Mouse (Mus musculus) ES-E14 (cell line): ENCODE data around the gene Stx16. TPM values are rescaled to one million over a fixed set of nuclear protein-coding genes. Genes with fewer than 3 reads are reported as not detected.

Source experiments
- DNase-seq: peaks from one replicate; pipeline ENCODE4 v3.0.0-alpha.2; 2013; ENCODE audit warnings: low read depth, low spot score
- H3K27ac ChIP-seq: 2 replicates; pipeline ENCODE4 v1.5.1; 2012; ENCODE audit warnings: low read depth, mild to moderate bottlenecking, low read length, moderate library complexity, mixed read lengths; ENCODE audit not compliant: poor library complexity, insufficient read depth, severe bottlenecking
- H3K36me3 ChIP-seq: 2 replicates; pipeline ENCODE4 v1.6.1; 2012; ENCODE audit warnings: mild to moderate bottlenecking, low read length, moderate library complexity, mixed read lengths; ENCODE audit not compliant: control insufficient read depth, poor library complexity, insufficient read depth, severe bottlenecking
- H3K4me1 ChIP-seq, 2 experiments: fragments of 150-350 bp in 1 of 2; sonication (generic) in 1 of 2; 2 replicates each; pipeline ENCODE4 v1.6.1; 2012; ENCODE audit warnings: low read length in 2 of 2, mild to moderate bottlenecking in 1 of 2, mixed read lengths in 1 of 2; ENCODE audit not compliant: control insufficient read depth in 2 of 2, insufficient read depth in 2 of 2, poor library complexity in 1 of 2
- H3K4me3 ChIP-seq, 2 experiments: fragments of 150-350 bp in 1 of 2; sonication (generic) in 1 of 2; 2 replicates each; pipeline ENCODE4 v1.5.1; 2012; ENCODE audit warnings: low read length in 2 of 2, low read depth in 1 of 2, mild to moderate bottlenecking in 1 of 2, mixed read lengths in 1 of 2; ENCODE audit not compliant: insufficient read depth in 1 of 2, poor library complexity in 1 of 2, severe bottlenecking in 1 of 2
- H3K9ac ChIP-seq: 2 replicates; pipeline ENCODE4 v1.6.1; 2012; ENCODE audit warnings: low read depth, mild to moderate bottlenecking, low read length, mixed read lengths; ENCODE audit not compliant: poor library complexity, insufficient read depth, severe bottlenecking
- H3K9me3 ChIP-seq: fragments of 150-350 bp; sonication (generic); 2 replicates; pipeline ENCODE4 v1.6.1; 2012; ENCODE audit warnings: low read depth, mild to moderate bottlenecking, low read length; ENCODE audit not compliant: control insufficient read depth, insufficient read depth
- CHD2 ChIP-seq: IDR thresholded peaks from 2 replicates; pipeline ENCODE4 v1.6.1; 2014; ENCODE audit warnings: mild to moderate bottlenecking, low read depth, low read length, inconsistent platforms
- HCFC1 ChIP-seq: IDR thresholded peaks from 2 replicates; pipeline ENCODE4 v1.6.1; 2012; ENCODE audit warnings: low read length, inconsistent platforms, borderline replicate concordance; ENCODE audit not compliant: insufficient read depth
- MAFK ChIP-seq: IDR thresholded peaks from 2 replicates; pipeline ENCODE4 v1.6.1; 2014; ENCODE audit warnings: mild to moderate bottlenecking, low read depth, low read length, inconsistent platforms; ENCODE audit not compliant: insufficient read depth
- ZC3H11A ChIP-seq: IDR thresholded peaks from 2 replicates; pipeline ENCODE4 v1.6.1; 2012; ENCODE audit warnings: low read depth, mild to moderate bottlenecking, inconsistent platforms, low read length, borderline replicate concordance
- ZNF384 ChIP-seq: IDR thresholded peaks from 2 replicates; pipeline ENCODE4 v1.6.1; 2012; ENCODE audit warnings: low read depth, low read length, inconsistent platforms
- in situ Hi-C, 2 experiments: fragments of 600-800 bp; cut with MboI; formaldehyde crosslinking; loops; one replicate each; pipeline ENCODE4 v1.15.1; 2025; ENCODE audit warnings: low sequenced_read_pairs in 2 of 2, inconsistent platforms in 1 of 2; ENCODE audit not compliant: unreplicated experiment in 2 of 2
- total RNA-seq: library from RNA; depleted of rRNA; stranded (reverse); fragments of 300-350 nt; gene quantifications from 2 replicates; pipeline ENCODE4 v1.2.3, GENCODE M21; 2012

Stx16 gene
- total RNA-seq, 1 experiment, result 31.4 TPM

GRCm38 (mm10) chr2:174095086-174095485, 19.0 kb downstream of the Stx16 start:
- H3K4me1 ChIP-seq, result peaks cover 0 to 2% of the 10 kb centered on the region in 2 experiments; a peak in 1 of 4 replicates
- DNase-seq, result no peak
- H3K27ac ChIP-seq, result no peak overlapping the region
- H3K9ac ChIP-seq, result no peak overlapping the region
- no peaks in the 10 kb centered on the region for H3K9me3 ChIP-seq
- H3K36me3 ChIP-seq, result peaks cover 39% of the 10 kb centered on the region; the same call in 1 of the 2 replicates
- H3K4me3 ChIP-seq, result no peak overlapping the region
- in situ Hi-C loops, result no loop called here
- TF ChIP-seq MAFK (no peak), ZC3H11A (no peak), ZNF384 (no peak), HCFC1 (no peak), CHD2 (no peak)

- Histone ChIP-seq H3K4me3 (no peak overlapping the region), H3K9me3 (no peaks in the 10 kb centered on the region), H3K36me3 (peaks cover 4% of the 10 kb centered on the region; the same call in 1 of the 2 replicates), H3K9ac (no peak overlapping the region), H3K27ac (no peak overlapping the region), H3K4me1 (no peaks in the 10 kb centered on the region)
- TF ChIP-seq MAFK (no peak), HCFC1 (no peak), ZC3H11A (no peak), ZNF384 (no peak), CHD2 (no peak)
- in situ Hi-C loops, result no loop called here
- no peak for DNase-seq
Measured at GRCm38 (mm10) chr2:174102399-174102798, 26.3 kb downstream of the Stx16 start.

- Histone ChIP-seq H3K9ac (no peak overlapping the region), H3K4me3 (no peak overlapping the region), H3K4me1 (no peaks in the 10 kb centered on the region), H3K36me3 (peaks cover 4% of the 10 kb centered on the region; the same call in 1 of the 2 replicates), H3K9me3 (no peaks in the 10 kb centered on the region), H3K27ac (no peak overlapping the region)
- in situ Hi-C loops, result no loop called here
- no peak for TF ChIP-seq ZC3H11A
- TF ChIP-seq MAFK, result no peak
- no peak for TF ChIP-seq HCFC1
- TF ChIP-seq CHD2, result no peak
- TF ChIP-seq ZNF384, result no peak
- DNase-seq, result no peak
Measured at GRCm38 (mm10) chr2:174103527-174103926, 27.4 kb downstream of the Stx16 start.

- H3K9ac ChIP-seq, result no peak overlapping the region
- H3K36me3 ChIP-seq, result no peaks in the 10 kb centered on the region
- no peak for DNase-seq
- in situ Hi-C loops, result no loop called here
- H3K27ac ChIP-seq, result no peak overlapping the region
- no peak overlapping the region for H3K4me3 ChIP-seq
- TF ChIP-seq MAFK, result no peak
- no peak for TF ChIP-seq CHD2
- no peak for TF ChIP-seq HCFC1
- TF ChIP-seq ZNF384, result no peak
- no peak for TF ChIP-seq ZC3H11A
- no peaks in the 10 kb centered on the region for H3K9me3 ChIP-seq
- peaks cover 0 to 2% of the 10 kb centered on the region in 2 experiments; a peak in 1 of 4 replicates for H3K4me1 ChIP-seq
Measured at GRCm38 (mm10) chr2:174107375-174107774, 31.3 kb downstream of the Stx16 start.
